Mouse (Mus musculus) cerebellum, adult 11-12 months (tissue): ENCODE measurements around the gene Tbx10.
"Not testable (repeated sequence)": the region's sequence is repeated elsewhere in the genome, so short reads cannot be mapped to it uniquely, and the experiment has no call there.

Experiments used
- DNase-seq: peaks from one replicate; pipeline ENCODE4 v3.0.0; 2022

Gene Tbx10

DNA sequence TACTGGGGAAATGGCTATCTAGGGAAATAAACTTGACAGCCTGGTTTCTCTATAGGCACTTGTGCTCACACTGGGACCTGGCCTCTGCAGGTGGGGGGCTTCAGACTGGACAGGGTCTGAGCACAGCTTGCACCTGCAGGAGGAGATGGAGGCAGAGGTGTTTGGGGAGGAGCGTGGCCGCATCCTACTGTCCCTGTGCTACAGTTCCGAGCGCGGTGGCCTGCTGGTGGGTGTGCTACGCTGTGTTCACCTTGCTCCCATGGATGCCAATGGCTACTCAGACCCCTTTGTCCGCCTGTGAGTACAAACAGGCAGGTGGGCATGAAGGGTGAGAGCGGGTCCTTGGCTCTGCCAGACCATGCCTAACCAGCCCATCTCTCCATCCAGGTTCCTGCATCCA, 13.4 kb downstream of the Tbx10 start:
- no peak for DNase-seq

- peak; percentile 36 for DNase-seq
These were observed 18.5 kb downstream of the Tbx10 start for GRCm38 (mm10) chr19:4011086-4011485.

DNA sequence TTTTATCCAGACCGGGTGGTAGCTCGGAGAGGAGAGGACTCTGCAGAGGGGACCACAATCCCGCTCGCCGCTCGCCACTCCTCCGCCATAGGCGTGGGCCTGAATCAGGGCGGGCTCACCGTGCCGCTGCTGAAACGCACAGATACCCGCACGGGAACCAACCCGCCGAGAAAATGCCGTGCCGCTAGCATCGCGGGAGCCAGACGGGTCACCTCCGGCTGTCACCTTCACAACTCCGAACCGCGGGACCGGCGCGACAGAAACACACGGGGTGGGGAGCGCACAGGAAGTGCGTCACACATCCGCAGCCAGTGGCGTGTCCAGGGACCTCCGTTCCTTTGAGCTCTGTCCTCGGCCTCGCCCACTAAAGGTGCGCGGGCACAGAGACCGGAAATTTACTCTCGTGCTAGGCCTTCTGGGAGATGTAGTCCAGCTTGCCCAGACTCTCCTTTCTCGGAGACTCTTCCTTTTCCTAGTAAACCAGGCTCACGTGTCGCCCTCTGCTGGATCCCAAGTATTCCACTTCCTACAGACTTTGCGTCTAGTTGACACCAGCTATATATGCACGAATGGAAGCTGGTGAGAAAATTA, 20.0 kb downstream of the Tbx10 start, which contains the start of gene Ndufv1:
Gene Ndufv1 (minus strand): TSS at position 375 of the 591 bp plus-strand sequence.
- peak; percentile 99 for DNase-seq

- DNase-seq = no peak
These were observed 20.5 kb downstream of the Tbx10 start for GRCm38 (mm10) chr19:4013066-4013465.

- peak; percentile 41 for DNase-seq
These were observed 22.2 kb downstream of the Tbx10 start for GRCm38 (mm10) chr19:4014802-4015201.

DNA sequence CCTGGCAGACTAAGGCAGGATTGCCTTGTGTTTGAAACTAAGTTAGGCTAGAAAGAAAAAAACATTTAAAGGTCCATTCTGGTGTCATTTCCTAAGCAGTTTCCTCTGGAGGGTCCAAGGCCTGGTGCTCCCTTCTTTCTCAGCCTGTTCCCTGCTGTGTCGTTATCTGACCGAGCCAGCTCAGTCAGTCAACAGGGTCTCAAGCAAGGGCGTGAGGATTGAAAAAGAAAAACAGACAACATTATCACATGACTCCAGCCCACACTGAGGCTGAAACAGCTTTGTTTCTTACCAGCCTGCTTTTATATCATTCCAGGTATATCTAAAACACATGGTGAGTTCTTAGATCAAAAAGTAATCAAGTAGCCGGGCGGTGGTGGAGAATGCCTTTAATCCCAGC, 23.1 kb downstream of the Tbx10 start:
- DNase-seq = no peak

- no peak for DNase-seq
These were observed 25.5 kb downstream of the Tbx10 start for GRCm38 (mm10) chr19:4017921-4018587.

DNA sequence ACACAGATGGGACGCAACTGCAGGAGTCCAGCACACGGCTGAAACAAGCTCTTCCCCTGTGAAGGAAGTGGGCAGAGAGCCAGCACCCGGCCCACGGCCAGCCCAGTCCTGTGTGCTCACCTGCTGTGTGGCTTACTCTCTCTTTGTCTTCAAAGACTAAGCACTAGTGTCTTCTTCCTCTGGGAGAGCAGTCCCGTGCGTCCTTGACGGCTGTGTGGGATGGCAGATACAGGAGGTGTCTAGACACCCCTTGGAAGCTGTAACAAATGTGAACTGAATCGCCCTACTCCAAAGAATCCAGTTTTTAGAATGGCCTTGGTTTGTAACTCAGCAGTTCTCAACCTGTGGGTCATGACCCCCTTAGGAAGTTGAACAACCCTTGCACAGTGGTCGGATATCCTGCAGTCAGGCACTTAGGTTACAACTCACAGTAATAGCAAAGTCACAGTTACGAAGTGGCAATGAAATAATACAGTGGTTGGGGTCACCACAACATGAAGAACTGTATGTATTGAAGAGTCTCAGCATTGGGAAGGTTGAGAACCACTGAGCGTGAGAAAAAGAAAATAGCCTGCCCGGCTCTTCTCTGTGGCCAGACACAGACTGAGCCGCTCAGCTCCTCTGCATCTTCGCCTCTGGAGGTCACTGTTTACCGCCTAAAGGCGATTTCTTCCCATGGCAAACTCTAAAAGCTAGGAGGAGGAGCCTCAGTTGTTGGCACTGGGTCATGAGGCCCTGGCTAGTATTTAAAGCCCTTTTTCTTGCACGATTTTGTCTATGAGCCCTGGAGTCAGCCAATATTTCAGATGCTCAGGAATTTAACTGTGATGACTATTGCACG, 26.4 kb downstream of the Tbx10 start:
- peak; percentile 88 for DNase-seq

DNA sequence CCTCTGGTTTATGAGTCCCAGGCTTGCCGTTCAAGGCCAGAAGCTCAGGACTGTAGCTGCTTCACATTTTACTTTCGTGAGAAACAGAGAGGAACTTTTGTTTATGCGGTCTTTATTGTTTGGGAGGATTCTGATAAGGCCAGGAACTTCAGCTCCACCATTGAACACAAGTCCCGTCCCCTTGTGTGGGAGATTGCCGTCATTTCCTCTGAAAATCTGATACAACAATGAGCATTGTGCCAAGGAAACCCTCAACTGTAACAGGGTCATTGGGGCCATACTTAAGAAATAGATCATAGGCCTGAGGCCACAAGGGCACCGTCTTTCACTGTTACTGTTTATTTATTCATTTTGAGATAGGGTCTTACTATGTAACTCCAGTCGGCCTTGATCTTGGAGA, 30.6 kb downstream of the Tbx10 start:
- no peak for DNase-seq

- no peak for DNase-seq
These were observed 35.0 kb downstream of the Tbx10 start for GRCm38 (mm10) chr19:4027576-4027975.

- no peak for DNase-seq
These were observed 40.1 kb downstream of the Tbx10 start for GRCm38 (mm10) chr19:4032668-4033067.

DNA sequence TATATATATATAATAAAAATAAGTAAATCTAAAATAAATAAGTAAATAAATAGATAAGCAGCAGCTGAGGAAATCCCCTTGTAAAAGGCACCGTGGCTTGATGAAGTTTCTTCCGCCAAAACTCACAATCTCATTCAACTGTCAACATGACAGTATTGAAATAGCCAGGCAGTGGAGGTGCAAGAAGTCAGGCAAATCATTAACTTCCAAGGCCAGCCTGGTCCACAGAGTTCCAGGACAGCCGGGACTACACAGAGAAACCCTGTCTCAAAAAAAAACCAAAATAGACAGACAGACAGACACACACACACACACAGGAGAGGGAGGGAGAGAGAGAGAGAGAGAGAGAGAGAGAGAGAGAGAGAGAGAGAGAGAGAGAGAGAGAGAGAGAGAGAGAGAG, 40.7 kb downstream of the Tbx10 start:
- no peak for DNase-seq

GRCm38 (mm10) chr19:4033742-4034141, 41.2 kb downstream of the Tbx10 start:
- no peak for DNase-seq

GRCm38 (mm10) chr19:4036327-4037045, 43.9 kb downstream of the Tbx10 start:
- DNase-seq = peak; percentile 26

DNA sequence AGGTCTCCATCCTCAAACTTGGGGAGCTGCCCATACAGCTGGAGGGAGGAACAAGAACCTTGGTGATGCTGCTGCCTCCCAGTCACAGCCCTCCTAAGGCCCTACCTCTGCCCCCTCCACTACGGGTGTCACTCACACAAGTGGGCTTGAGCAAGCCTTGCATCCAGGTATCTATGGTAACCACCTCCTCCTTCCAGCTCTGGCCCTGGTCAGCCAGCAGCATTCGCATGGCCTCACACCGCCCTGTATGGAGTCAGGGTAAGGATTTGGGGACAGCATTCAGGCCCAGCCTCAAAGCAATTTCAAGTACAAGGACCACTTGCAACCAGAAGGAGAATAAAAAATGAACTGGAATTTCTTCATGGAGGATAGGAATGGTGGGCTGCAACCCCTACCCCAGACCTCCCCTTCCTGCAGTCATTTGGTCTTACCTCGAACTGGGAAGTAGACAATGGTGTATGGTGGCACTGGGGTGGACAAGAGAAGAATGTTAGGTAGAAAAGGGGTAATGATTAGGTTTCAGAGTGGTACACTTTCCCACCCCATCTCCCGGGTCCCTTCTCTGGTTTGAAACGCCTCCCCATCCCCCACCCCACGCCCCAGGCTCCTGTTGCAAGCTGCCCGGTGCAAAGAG, 44.7 kb downstream of the Tbx10 start:
- not testable (repeated sequence) for DNase-seq

DNA sequence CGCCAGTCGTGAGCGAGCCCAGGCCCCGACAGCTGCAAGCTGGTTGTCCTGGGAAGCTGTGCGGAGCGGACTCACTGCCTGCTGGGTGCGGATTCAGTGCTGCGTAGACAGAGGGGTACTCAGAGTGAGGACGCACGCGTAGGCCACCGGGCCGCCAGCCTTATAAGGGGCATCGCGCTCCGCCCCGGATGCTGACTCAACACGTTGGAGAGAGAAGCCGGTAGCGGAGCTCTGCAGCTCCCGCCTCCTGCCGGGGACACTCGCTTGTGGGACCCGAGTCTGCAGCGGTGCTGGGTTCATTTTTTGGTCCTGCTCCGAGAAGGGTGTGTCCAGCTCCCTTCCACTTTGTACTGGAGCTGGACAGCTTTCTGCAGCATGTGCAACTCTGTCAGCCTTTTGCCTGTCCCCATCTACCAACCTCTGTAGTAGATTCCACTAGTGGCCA, 45.3 kb downstream of the Tbx10 start, which contains the start of gene Gstp1:
Gene Gstp1 (minus strand): TSS at position 198 of the 445 bp plus-strand sequence.
- DNase-seq = peak; percentile 83

GRCm38 (mm10) chr19:4040941-4041340, 48.4 kb downstream of the Tbx10 start:
- not testable (repeated sequence) for DNase-seq

DNA sequence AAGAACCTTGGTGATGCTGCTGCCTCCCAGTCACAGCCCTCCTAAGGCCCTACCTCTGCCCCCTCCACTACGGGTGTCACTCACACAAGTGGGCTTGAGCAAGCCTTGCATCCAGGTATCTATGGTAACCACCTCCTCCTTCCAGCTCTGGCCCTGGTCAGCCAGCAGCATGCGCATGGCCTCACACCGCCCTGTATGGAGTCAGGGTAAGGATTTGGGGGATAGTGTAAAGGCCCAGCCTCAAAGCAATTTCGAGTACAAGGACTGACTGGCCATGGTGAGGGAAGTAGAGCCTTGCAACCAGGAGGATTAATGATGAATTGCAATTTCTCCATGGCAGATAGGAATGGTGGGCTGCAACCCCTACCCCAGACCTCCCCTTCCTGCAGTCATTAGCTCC, 48.9 kb downstream of the Tbx10 start:
- not testable (repeated sequence) for DNase-seq

- no peak for DNase-seq
These were observed 49.6 kb downstream of the Tbx10 start for GRCm38 (mm10) chr19:4042124-4042523.

DNA sequence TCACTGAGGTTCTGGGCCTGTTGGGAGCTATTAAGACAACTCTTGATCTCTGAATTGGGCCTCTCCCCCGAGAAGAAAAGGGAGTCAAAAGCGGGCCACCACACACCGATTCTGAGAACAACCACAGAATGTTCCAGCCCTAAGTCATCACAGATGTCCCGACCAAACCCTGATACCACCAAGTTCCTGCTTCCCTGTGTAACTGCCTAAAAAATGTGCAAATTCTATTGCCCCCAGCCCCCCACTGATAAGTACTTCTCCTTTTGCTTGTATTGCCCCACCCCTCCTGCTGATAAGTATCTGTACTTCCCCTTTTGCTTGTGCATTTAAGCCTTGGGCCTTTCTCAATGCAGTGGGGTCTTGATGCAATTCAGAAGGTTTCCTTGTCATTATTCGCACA, 51.6 kb downstream of the Tbx10 start:
- DNase-seq = not testable (repeated sequence)

- peak; percentile 84 for DNase-seq
These were observed 53.7 kb downstream of the Tbx10 start, which contains the start of gene Gstp2 for GRCm38 (mm10) chr19:4045966-4046865. Gene Gstp2 (minus strand): TSS chr19:4046023.
